Mouse (Mus musculus): ENCODE data around the gene Mapkapk5.

Gene Mapkapk5

DNA sequence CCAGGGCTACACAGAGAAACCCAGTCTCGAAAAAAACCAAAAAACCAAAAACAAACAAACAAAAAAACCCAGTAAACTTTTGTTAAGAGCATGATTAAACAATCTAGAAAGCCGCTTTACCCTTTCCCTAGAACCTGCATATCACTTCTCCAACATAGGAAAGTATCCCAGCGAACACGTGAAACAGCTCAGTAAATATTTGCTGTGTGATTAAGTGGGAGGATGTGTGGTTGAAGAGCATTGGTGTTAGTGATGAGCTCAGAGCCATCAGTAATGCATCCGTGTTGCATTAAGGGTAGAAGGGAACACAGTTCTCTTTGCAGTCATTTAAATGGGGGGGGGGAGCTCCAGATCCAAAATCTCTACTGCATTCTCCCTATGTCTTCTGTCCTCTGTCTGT, 60.9 kb downstream of the Mapkapk5 start:
- no peak for DNase-seq

DNA sequence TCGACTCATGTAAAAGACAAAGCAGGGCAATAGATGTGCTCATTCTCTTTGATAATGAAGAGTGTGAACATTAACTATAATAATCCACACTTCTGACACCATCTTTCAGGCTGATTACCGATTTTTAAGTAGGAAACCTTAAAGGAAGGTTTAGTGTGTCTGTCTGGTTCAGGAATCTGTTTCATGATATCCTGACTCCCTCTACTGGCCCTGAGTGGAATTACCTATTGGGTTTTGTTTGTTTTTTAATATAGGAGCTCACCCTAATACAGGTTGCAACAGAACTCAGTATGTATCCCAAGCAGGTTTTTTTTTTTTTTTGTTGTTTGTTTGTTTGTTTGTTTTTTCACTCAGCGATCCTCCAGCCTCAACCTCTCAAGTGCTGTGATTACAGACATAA, 68.0 kb downstream of the Mapkapk5 start:
- peak; percentile 52 to 69 for DNase-seq

DNA sequence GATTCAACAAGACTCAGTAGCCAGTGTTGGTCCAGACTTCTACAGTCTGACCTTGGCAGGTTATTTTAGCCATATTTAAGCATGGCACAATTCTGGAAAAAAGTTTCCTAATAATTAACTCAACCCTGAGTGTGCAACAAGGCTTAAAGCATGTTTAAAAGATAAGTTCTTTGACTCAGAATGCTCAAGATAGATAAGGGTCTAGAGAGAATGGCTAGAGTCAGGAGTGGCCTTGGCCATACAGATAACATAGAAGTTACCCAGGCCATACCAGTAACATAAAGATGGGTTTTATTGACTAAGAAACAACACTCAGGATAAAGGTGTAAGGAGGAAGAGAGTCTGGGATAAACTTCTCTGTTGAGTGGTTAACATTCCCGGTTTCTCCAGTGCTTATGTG, 69.7 kb downstream of the Mapkapk5 start:
- DNase-seq = no peak
